Mouse (Mus musculus): ENCODE results near the gene Acly. TPM values are rescaled to one million over a fixed set of nuclear protein-coding genes. Genes with fewer than 3 reads are reported as not detected.

Acly gene
- polyA plus RNA-seq (2014; fragmentation: Nextera tagmentation; extraction: Ambion mirVana), result 224 and 244 TPM in 2 replicates

DNA sequence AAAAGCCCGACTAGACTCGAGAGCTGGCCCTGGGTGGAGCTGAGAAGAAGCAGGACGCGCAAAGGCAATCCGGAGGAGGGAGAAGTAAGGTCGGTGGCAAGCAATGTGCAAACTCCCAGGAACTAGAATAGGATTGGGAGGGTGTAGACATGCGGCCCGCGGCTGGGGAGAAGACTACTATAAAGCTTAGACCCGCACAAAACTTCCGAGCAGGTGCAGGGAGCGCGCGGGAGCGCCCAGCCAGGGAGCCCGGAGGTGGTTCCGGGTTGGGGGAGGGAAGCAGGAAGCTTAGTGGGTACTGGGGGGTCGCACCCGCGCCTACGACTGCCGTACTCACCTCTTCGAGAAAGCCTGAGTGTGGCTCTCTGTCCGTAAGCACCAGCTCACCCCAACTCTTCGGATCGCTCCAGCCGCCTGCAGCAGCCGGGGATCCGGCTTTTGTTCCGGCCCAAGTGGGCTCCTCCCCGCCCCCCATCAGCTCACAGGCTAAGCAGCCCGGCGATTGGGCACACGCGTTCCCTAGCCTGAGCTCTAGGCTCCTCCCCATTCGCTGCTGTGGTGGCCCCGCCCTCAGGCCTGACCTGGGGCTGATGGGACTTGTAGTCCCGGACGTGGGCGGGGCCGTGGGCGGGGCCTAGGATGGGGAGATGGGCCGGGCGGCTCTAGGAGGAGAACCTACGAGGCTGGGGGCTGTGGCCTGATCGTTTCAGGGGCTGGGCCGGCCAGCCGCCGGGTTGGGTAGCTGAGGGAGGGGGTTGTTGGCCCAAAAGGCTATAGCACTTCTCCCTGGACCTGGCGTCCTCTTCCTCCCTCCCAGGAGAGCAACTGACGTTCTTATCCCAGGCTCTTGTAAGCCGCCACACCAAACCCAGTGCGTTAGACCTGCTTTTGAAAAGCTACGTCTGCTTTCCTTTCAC, at the start of gene Acly:
Gene Acly (minus strand): TSS at position 543 of the 917 bp plus-strand sequence.
- H3K9ac ChIP-seq, result peak within 1 kb of the TSS; percentile 76
- H3K36me3 ChIP-seq (replicated peaks; ENCODE audit: control insufficient read depth, insufficient read depth), result peaks cover 12% of the 10 kb centered on the region
- no peaks in the 10 kb centered on the region for H3K9me3 ChIP-seq (ENCODE audit: control insufficient read depth, low read length)
- H3K4me1 ChIP-seq (replicated peaks; ENCODE audit: control insufficient read depth, insufficient read depth, low read length), result peaks cover 26% of the 10 kb centered on the region
- H3K27ac ChIP-seq, result peak within 1 kb of the TSS; percentile 88
- peak; percentile 98 for ATAC-seq (ENCODE audit: low FRiP score)
- peak; percentile 98 for DNase-seq (ENCODE audit: low spot score)
- H3K4me2 ChIP-seq (replicated peaks), result peak within 1 kb of the TSS; percentile 83
- H3K27me3 ChIP-seq (ENCODE audit: control insufficient read depth, insufficient read depth, low read length), result no peaks in the 10 kb centered on the region
- under 1% methylated on average over 54 of the region's 54 CpGs for WGBS
- peak within 1 kb of the TSS; percentile 68 for H3K4me3 ChIP-seq (replicated peaks; ENCODE audit: low read length)

DNA sequence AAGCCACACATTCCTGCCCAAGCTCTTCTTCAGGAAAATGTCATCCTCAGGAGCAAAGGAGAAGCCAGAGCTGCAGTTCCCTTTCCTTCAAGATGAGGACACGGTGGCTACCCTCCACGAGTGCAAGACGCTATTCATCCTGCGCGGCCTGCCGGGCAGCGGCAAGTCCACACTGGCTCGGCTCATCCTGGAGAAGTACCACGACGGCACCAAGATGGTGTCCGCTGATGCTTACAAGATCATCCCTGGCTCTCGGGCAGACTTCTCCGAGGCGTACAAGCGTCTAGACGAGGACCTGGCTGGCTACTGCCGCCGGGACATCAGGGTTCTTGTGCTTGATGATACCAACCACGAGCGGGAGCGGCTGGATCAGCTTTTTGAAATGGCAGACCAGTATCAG, 48.5 kb upstream of the Acly start:
- WGBS, result 68% methylated on average over 21 of the region's 21 CpGs
- no peak for DNase-seq (ENCODE audit: low spot score)
- no peak overlapping the region for H3K27ac ChIP-seq

DNA sequence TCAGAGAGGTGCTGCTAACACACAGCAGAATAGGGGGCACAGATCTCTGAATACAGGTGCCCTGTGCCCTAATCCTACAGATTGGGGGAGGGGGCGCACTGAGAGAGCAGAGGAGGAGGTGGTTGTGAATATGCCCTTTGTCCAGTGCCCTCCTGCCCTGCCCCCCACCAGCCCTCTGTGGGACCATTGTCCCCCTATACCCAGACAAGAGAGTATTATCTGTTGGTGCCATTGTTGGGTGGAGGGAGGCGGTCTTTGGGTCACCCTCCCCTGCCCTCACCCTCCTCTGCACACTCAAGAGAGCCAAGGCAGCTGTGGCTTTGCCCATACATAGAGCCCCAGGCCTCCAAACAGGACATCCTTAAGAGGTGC, 47.7 kb upstream of the Acly start:
- H3K4me3 ChIP-seq (replicated peaks; ENCODE audit: low read length), result peak overlapping the region; percentile 42
- H3K9me3 ChIP-seq (ENCODE audit: control insufficient read depth, low read length), result no peaks in the 10 kb centered on the region
- DNase-seq (ENCODE audit: low spot score) (no peak), ATAC-seq (ENCODE audit: low FRiP score) (no peak; the same call in 1 of the 2 replicates)
- H3K9ac ChIP-seq, result peak overlapping the region; percentile 53
- peaks cover 19% of the 10 kb centered on the region for H3K36me3 ChIP-seq (replicated peaks; ENCODE audit: control insufficient read depth, insufficient read depth)
- peaks cover 4% of the 10 kb centered on the region; the same call in 1 of the 2 replicates for H3K4me1 ChIP-seq (replicated peaks; ENCODE audit: control insufficient read depth, insufficient read depth, low read length)
- H3K4me2 ChIP-seq (replicated peaks), result peak overlapping the region; percentile 58
- H3K27ac ChIP-seq, result peak overlapping the region; percentile 20; the same call in 1 of the 2 replicates
- 17% methylated on average over 2 of the region's 2 CpGs for WGBS
- H3K27me3 ChIP-seq (ENCODE audit: control insufficient read depth, insufficient read depth, low read length), result no peaks in the 10 kb centered on the region

More for the DNA sequence above, 48.5 kb upstream of the Acly start:
- Histone ChIP-seq H3K4me2 (replicated peaks) (peak overlapping the region; percentile 58), H3K9me3 (ENCODE audit: control insufficient read depth, low read length) (no peaks in the 10 kb centered on the region), H3K36me3 (replicated peaks; ENCODE audit: control insufficient read depth, insufficient read depth) (peaks cover 23% of the 10 kb centered on the region), H3K9ac (no peak overlapping the region), H3K27me3 (ENCODE audit: control insufficient read depth, insufficient read depth, low read length) (no peaks in the 10 kb centered on the region), H3K4me1 (replicated peaks; ENCODE audit: control insufficient read depth, insufficient read depth, low read length) (peaks cover under 1% of the 10 kb centered on the region; the same call in 1 of the 2 replicates), H3K4me3 (replicated peaks; ENCODE audit: low read length) (no peak overlapping the region)
- ATAC-seq (ENCODE audit: low FRiP score), result no peak

DNA sequence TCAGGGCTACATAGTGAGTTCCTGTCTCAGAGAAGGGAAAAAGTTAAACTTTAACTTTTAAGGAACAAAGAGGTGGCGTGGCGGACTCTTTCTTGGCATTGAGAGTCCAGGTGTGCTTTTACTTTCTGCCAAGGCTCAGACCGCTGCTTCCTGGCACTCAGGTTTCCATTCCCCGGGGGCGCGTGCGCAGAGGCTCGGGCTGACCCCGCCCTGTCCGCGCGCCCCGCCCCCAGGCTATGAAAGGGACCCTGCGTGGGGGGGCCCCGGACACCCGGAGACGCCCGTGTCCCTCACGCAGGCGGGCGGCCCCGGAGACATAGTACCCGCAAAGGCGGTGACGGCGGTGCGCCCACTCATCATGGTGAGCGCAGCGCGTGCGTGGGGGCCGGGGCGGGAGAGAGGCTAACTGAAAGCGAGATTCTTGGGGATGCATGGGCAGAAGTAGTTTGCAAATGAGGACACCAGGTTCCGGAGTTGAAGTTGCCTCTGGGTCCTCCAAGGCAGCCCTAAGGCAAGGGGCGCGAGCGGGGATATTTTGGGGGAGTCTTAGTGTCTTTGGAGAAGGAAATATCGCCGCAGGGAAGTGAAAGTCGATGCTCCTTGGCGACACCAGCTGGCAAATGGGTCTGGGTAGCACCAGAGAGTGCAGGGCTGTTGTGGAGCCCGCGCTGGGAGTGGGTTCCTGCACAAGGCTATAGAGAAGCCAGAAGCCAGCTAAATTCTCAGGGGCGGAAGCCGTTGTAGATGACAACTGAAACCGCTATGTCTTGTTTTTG, 47.1 kb upstream of the Acly start, which contains the start of gene Cnp:
Gene Cnp (plus strand): TSS at position 197 of the 776 bp plus-strand sequence.
- Histone ChIP-seq H3K9ac (peak within 1 kb of the TSS; percentile 53), H3K4me3 (replicated peaks; ENCODE audit: low read length) (peak within 1 kb of the TSS; percentile 42), H3K27ac (peak within 1 kb of the TSS; percentile 20; the same call in 1 of the 2 replicates), H3K4me2 (replicated peaks) (peak within 1 kb of the TSS; percentile 58), H3K27me3 (ENCODE audit: control insufficient read depth, insufficient read depth, low read length) (no peaks in the 10 kb centered on the region), H3K36me3 (replicated peaks; ENCODE audit: control insufficient read depth, insufficient read depth) (peaks cover 19% of the 10 kb centered on the region), H3K4me1 (replicated peaks; ENCODE audit: control insufficient read depth, insufficient read depth, low read length) (peaks cover 4% of the 10 kb centered on the region; the same call in 1 of the 2 replicates), H3K9me3 (ENCODE audit: control insufficient read depth, low read length) (no peaks in the 10 kb centered on the region)
- WGBS, result 2% methylated on average over 47 of the region's 47 CpGs
- ATAC-seq (ENCODE audit: low FRiP score) (peak; percentile 54), DNase-seq (ENCODE audit: low spot score) (peak; percentile 53)

DNA sequence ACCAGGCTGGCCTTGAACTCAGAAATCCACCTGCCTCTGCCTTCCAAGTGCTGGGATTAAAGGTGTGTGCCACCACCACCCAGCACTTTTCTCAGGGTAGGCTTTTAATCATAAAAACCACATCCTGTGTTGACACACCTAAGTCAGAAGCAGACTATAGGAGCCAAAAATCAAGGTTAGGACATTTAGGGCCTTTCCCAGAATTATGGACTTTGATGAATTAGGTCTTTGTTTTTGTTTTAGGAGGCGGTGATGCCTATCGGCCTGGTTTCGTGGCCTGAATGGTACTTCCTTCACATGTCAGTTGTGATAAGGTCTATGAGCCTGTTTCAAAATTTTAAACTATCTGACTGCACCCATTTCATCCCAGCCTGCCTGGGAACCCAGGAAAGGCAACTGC, 46.4 kb upstream of the Acly start:
- Histone ChIP-seq H3K27ac (no peak overlapping the region), H3K9me3 (ENCODE audit: control insufficient read depth, low read length) (no peaks in the 10 kb centered on the region), H3K4me3 (replicated peaks; ENCODE audit: low read length) (peak overlapping the region; percentile 42), H3K27me3 (ENCODE audit: control insufficient read depth, insufficient read depth, low read length) (no peaks in the 10 kb centered on the region), H3K4me1 (replicated peaks; ENCODE audit: control insufficient read depth, insufficient read depth, low read length) (peaks cover 4% of the 10 kb centered on the region; the same call in 1 of the 2 replicates), H3K4me2 (replicated peaks) (peak overlapping the region; percentile 58), H3K9ac (no peak overlapping the region), H3K36me3 (replicated peaks; ENCODE audit: control insufficient read depth, insufficient read depth) (peaks cover 12% of the 10 kb centered on the region)
- DNase-seq (ENCODE audit: low spot score), result no peak
- ATAC-seq (ENCODE audit: low FRiP score), result no peak
- 93% methylated on average over 3 of the region's 3 CpGs for WGBS

DNA sequence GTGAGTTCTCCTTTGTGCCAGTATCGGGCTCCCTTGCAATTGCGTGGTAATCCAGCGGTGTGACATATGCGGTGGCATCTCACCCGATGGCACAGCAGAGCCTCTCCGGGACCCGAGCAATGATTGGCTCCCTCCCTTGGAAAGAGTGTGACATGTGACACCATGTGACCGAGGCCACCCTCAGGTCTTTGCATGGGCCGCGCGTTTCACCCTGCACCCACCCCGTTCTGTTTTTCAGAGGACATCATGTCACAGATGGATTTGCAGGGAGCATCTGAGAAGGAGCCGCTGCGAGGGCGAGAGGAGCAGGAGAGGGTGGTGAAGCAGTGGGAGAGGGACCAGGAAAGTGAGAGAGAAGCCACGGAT, 43.4 kb upstream of the Acly start:
- Histone ChIP-seq H3K27me3 (ENCODE audit: control insufficient read depth, insufficient read depth, low read length) (no peaks in the 10 kb centered on the region), H3K27ac (no peak overlapping the region), H3K4me3 (replicated peaks; ENCODE audit: low read length) (peak overlapping the region; percentile 16), H3K4me1 (replicated peaks; ENCODE audit: control insufficient read depth, insufficient read depth, low read length) (peaks cover 4% of the 10 kb centered on the region; the same call in 1 of the 2 replicates), H3K36me3 (replicated peaks; ENCODE audit: control insufficient read depth, insufficient read depth) (no peaks in the 10 kb centered on the region), H3K9ac (peak overlapping the region; percentile 51), H3K4me2 (replicated peaks) (peak overlapping the region; percentile 56), H3K9me3 (ENCODE audit: control insufficient read depth, low read length) (no peaks in the 10 kb centered on the region)
- WGBS, result 11% methylated on average over 16 of the region's 16 CpGs
- DNase-seq (ENCODE audit: low spot score) (no peak), ATAC-seq (ENCODE audit: low FRiP score) (peak; percentile 62; the same call in 1 of the 2 replicates)

DNA sequence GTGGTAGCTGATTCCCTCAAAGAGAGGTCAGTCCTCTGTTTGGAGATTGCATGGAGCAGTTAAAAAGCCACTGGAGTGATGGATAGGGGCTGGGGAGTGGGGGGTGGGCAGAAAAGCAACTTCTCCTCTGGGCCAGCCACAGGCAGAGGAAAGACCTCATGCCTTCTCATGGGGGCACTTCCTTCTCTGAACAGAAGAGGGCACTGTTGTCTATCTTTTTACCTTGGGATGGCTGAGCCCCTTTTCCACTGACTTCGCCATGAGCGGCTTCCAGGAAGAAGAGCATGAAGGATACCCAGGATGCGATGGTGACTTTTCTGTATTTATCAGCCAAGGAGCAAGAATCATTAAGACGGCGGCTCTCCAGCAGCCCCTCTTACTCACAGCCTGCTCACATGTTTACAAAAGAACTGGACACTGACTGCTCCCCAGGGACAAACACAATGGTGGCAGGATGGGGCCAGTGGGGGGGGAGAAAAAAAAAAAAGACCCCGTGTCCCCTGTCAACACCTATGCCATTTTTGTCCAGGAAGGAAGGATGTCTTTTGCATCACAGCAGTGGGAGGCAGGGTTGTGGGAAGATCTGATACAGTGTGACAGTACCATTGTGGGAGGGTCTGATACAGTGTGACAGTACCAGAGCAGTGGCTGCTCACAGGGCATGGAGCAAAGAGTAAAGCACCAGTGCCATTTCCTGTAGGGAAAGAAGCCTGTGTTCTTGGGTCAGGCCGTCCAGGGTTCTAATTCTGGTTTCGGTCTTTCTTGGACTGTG, 42.8 kb upstream of the Acly start:
- no peaks in the 10 kb centered on the region for H3K27me3 ChIP-seq (ENCODE audit: control insufficient read depth, insufficient read depth, low read length)
- ATAC-seq (ENCODE audit: low FRiP score) (peak; percentile 55), DNase-seq (ENCODE audit: low spot score) (peak; percentile 84)
- peak overlapping the region; percentile 16 for H3K4me3 ChIP-seq (replicated peaks; ENCODE audit: low read length)
- no peaks in the 10 kb centered on the region for H3K9me3 ChIP-seq (ENCODE audit: control insufficient read depth, low read length)
- peaks cover 4% of the 10 kb centered on the region; the same call in 1 of the 2 replicates for H3K4me1 ChIP-seq (replicated peaks; ENCODE audit: control insufficient read depth, insufficient read depth, low read length)
- peak overlapping the region; percentile 56 for H3K4me2 ChIP-seq (replicated peaks)
- H3K27ac ChIP-seq, result no peak overlapping the region
- H3K36me3 ChIP-seq (replicated peaks; ENCODE audit: control insufficient read depth, insufficient read depth), result no peaks in the 10 kb centered on the region
- 13% methylated on average over 8 of the region's 8 CpGs for WGBS
- H3K9ac ChIP-seq, result peak overlapping the region; percentile 51

DNA sequence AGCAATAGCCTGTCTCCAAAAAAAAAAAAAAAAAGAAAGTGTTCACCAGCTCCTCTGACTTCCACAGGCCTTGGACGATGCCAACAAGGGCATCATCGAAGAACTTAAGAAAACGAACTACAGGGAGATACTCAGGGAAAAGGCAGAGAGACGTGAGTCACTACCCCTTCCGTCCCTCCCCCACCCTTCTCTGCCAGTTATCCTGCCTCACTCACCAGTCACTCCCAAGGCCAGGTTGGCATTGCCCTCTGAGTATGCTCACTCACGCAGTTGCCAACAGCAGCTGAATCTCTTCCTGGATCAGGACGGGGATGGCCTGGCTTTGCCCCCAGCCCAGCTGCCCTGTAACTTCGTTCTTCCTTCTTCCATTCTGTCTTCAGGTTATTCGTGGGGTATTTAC, 42.0 kb upstream of the Acly start:
- Histone ChIP-seq H3K4me3 (replicated peaks; ENCODE audit: low read length) (no peak overlapping the region), H3K36me3 (replicated peaks; ENCODE audit: control insufficient read depth, insufficient read depth) (no peaks in the 10 kb centered on the region), H3K27me3 (ENCODE audit: control insufficient read depth, insufficient read depth, low read length) (no peaks in the 10 kb centered on the region), H3K4me1 (replicated peaks; ENCODE audit: control insufficient read depth, insufficient read depth, low read length) (peaks cover 4% of the 10 kb centered on the region; the same call in 1 of the 2 replicates), H3K9ac (no peak overlapping the region), H3K27ac (no peak overlapping the region), H3K9me3 (ENCODE audit: control insufficient read depth, low read length) (no peaks in the 10 kb centered on the region), H3K4me2 (replicated peaks) (no peak overlapping the region)
- ATAC-seq (ENCODE audit: low FRiP score), result no peak
- 69% methylated on average over 9 of the region's 9 CpGs for WGBS
- DNase-seq (ENCODE audit: low spot score), result no peak

Data from hindbrain, embryonic 14.5 days (tissue).